ENCODE assay signal across 18 mouse cellular contexts in genomic region chr9:93131620-93132200, GRCm38 (mm10).
"Had no signal": no experiment of that assay in that cellular context is flagged by ENCODE, and none has a peak within 500 bp of the region (broad histone marks: within the 10 kb centered on the region; RNA-seq: fewer than 3 reads in every experiment).

No protein-coding gene starts in this region.

- H3K4me2 ChIP-seq: kidney, embryonic 15.5 days; liver, embryonic 13.5 days; midbrain, embryonic 11.5 days; neural tube, embryonic 12.5 days; stomach, embryonic 15.5 days had no signal

- H3K27me3 ChIP-seq: kidney, embryonic 15.5 days; liver, embryonic 13.5 days; neural tube, embryonic 12.5 days; stomach, embryonic 15.5 days had no signal

- H3K36me3 ChIP-seq: kidney, embryonic 15.5 days; liver, embryonic 13.5 days; neural tube, embryonic 12.5 days; stomach, embryonic 15.5 days had no signal

- DNase-seq: kidney, postnatal 10 days; kidney, postnatal 36 days; layer of hippocampus, postnatal 36 days; liver, embryonic 13.5 days; lung, adult 2 months; lung, postnatal 14 days; lung, postnatal 4 days; midbrain, embryonic 14.5 days; retina, postnatal 1 day; right cerebral cortex, postnatal 25 days; spleen, adult 18-20 months; thymus, adult 18-20 months; thymus, postnatal 36 days had no signal

- H3K9me3 ChIP-seq: kidney, embryonic 15.5 days; liver, embryonic 13.5 days; neural tube, embryonic 12.5 days; stomach, embryonic 15.5 days had no signal

- H3K4me1 ChIP-seq: kidney, embryonic 15.5 days; liver, embryonic 13.5 days; neural tube, embryonic 12.5 days; stomach, embryonic 15.5 days had no signal

- H3K27ac ChIP-seq: kidney, embryonic 15.5 days; left cerebral cortex, adult 2 months; liver, embryonic 13.5 days; neural tube, embryonic 12.5 days; stomach, embryonic 15.5 days had no signal

- H3K4me3 ChIP-seq: kidney, embryonic 15.5 days; left cerebral cortex, adult 2 months; liver, embryonic 13.5 days; neural tube, embryonic 12.5 days; stomach, embryonic 15.5 days had no signal

- H3K9ac ChIP-seq: kidney, embryonic 15.5 days; liver, embryonic 13.5 days; neural tube, embryonic 12.5 days; stomach, embryonic 15.5 days had no signal
